Mouse (Mus musculus) ES-E14 (cell line): ENCODE measurements around the gene Krt78.

Experiments
- CHD2 ChIP-seq: IDR thresholded peaks from 2 replicates; pipeline ENCODE4 v1.6.1; 2014; ENCODE audit warnings: mild to moderate bottlenecking, low read depth, low read length, inconsistent platforms
- HCFC1 ChIP-seq: IDR thresholded peaks from 2 replicates; pipeline ENCODE4 v1.6.1; 2012; ENCODE audit warnings: low read length, inconsistent platforms, borderline replicate concordance; ENCODE audit not compliant: insufficient read depth
- MAFK ChIP-seq: IDR thresholded peaks from 2 replicates; pipeline ENCODE4 v1.6.1; 2014; ENCODE audit warnings: mild to moderate bottlenecking, low read depth, low read length, inconsistent platforms; ENCODE audit not compliant: insufficient read depth
- ZC3H11A ChIP-seq: IDR thresholded peaks from 2 replicates; pipeline ENCODE4 v1.6.1; 2012; ENCODE audit warnings: low read depth, mild to moderate bottlenecking, inconsistent platforms, low read length, borderline replicate concordance
- ZNF384 ChIP-seq: IDR thresholded peaks from 2 replicates; pipeline ENCODE4 v1.6.1; 2012; ENCODE audit warnings: low read depth, low read length, inconsistent platforms

- TF ChIP-seq MAFK (no peak), HCFC1 (no peak), ZNF384 (no peak), CHD2 (no peak), ZC3H11A (no peak)
Observed at GRCm38 (mm10) chr15:101938600-101939308, 15.3 kb downstream of the Krt78 start.
